ENCODE assay signal across 8 mouse cellular contexts in genomic region chr7:24612308-24612910, GRCm38 (mm10). TPM values are rescaled to one million over a fixed set of nuclear protein-coding genes. Genes with fewer than 3 reads are reported as not detected.
DNase-seq lines count a peak whose midpoint lies in the region; ATAC-seq lines count a peak whose summit lies in the region.
"Had no signal": no experiment of that assay in that cellular context is flagged by ENCODE, and none has a peak within 500 bp of the region (broad histone marks: within the 10 kb centered on the region; RNA-seq: fewer than 3 reads in every experiment).

No protein-coding gene starts in this region.

- peaks cover 34% of the 10 kb centered on the region for H3K36me3 ChIP-seq in megakaryocyte, embryonic 14.5 days (replicated peaks; ENCODE audit: low read length)
- H3K36me3 ChIP-seq in forebrain, embryonic 15.5 days, result no peaks in the 10 kb centered on the region
- H3K36me3 ChIP-seq in limb, embryonic 15.5 days, result peaks cover 7% of the 10 kb centered on the region; the same call in 1 of the 2 replicates
- H3K36me3 ChIP-seq in stomach, embryonic 15.5 days, result no peaks in the 10 kb centered on the region

- peaks cover 59% of the 10 kb centered on the region for H3K4me1 ChIP-seq in megakaryocyte, embryonic 14.5 days
- peaks cover 22% of the 10 kb centered on the region for H3K4me1 ChIP-seq in forebrain, embryonic 15.5 days
- H3K4me1 ChIP-seq in limb, embryonic 15.5 days, result peaks cover 26% of the 10 kb centered on the region
- peaks cover 18% of the 10 kb centered on the region for H3K4me1 ChIP-seq in stomach, embryonic 15.5 days

- H3K4me2 ChIP-seq in forebrain, embryonic 15.5 days (replicated peaks), result peak overlapping the region; percentile 24; the same call in 1 of the 2 replicates
- peak overlapping the region; percentile 28 for H3K4me2 ChIP-seq in limb, embryonic 15.5 days
- peak overlapping the region; percentile 47 for H3K4me2 ChIP-seq in stomach, embryonic 15.5 days

- no peak for DNase-seq in frontal cortex, postnatal 10 days (ENCODE audit: low spot score in 2 of 2)
- DNase-seq: lung, adult 18-20 months had no signal

- no peak overlapping the region for H3K9ac ChIP-seq in forebrain, embryonic 15.5 days (replicated peaks)
- no peak overlapping the region for H3K9ac ChIP-seq in limb, embryonic 15.5 days
- H3K9ac ChIP-seq in stomach, embryonic 15.5 days, result no peak overlapping the region

- 3% methylated on average over 27 of the region's 27 CpGs for WGBS in forebrain, embryonic 15.5 days
- 3% methylated on average over 27 of the region's 27 CpGs for WGBS in limb, embryonic 15.5 days
- 4% methylated on average over 27 of the region's 27 CpGs for WGBS in stomach, embryonic 15.5 days

- peak overlapping the region; percentile 28 for H3K4me3 ChIP-seq in megakaryocyte, embryonic 14.5 days (replicated peaks)
- H3K4me3 ChIP-seq in forebrain, embryonic 15.5 days, result no peak overlapping the region; the same call in 1 of the 2 replicates
- peak overlapping the region; percentile 25 for H3K4me3 ChIP-seq in limb, embryonic 15.5 days
- H3K4me3 ChIP-seq in stomach, embryonic 15.5 days (replicated peaks), result peak overlapping the region; percentile 24

- H3K27me3 ChIP-seq in megakaryocyte, embryonic 14.5 days (replicated peaks), result peaks cover 4% of the 10 kb centered on the region
- peaks cover 43% of the 10 kb centered on the region for H3K27me3 ChIP-seq in forebrain, embryonic 15.5 days
- H3K27me3 ChIP-seq in limb, embryonic 15.5 days, result peaks cover 45% of the 10 kb centered on the region
- peaks cover 21% of the 10 kb centered on the region; the same call in 1 of the 2 replicates for H3K27me3 ChIP-seq in stomach, embryonic 15.5 days (replicated peaks)

- no peak for ATAC-seq in megakaryocyte, adult 5-6 weeks (ENCODE audit: poor library complexity, severe bottlenecking)
- ATAC-seq in forebrain, embryonic 15.5 days (replicated peaks), result no peak
- no peak for ATAC-seq in limb, embryonic 15.5 days (ENCODE audit: insufficient number of reproducible peaks, low FRiP score, low TSS enrichment, low read depth)
- ATAC-seq in stomach, embryonic 15.5 days (ENCODE audit: insufficient read depth, low FRiP score, low read depth), result no peak
- no peak for ATAC-seq in erythroblast, adult 5-6 weeks (replicated peaks; ENCODE audit: low FRiP score, poor library complexity, severe bottlenecking)

- H3K9me3 ChIP-seq in megakaryocyte, embryonic 14.5 days, result no peaks in the 10 kb centered on the region
- H3K9me3 ChIP-seq in forebrain, embryonic 15.5 days, result no peaks in the 10 kb centered on the region
- no peaks in the 10 kb centered on the region for H3K9me3 ChIP-seq in limb, embryonic 15.5 days
- no peaks in the 10 kb centered on the region for H3K9me3 ChIP-seq in stomach, embryonic 15.5 days

- no peak overlapping the region for H3K27ac ChIP-seq in forebrain, embryonic 15.5 days (replicated peaks)
- H3K27ac ChIP-seq in limb, embryonic 15.5 days, result no peak overlapping the region
- no peak overlapping the region for H3K27ac ChIP-seq in stomach, embryonic 15.5 days

RNA-seq across cellular contexts. Expression of gene Phldb3, which starts 1.8 kb away (rescaled TPM):
- polyA plus RNA-seq in megakaryocyte, embryonic 14.5 days (2012; ENCODE audit: insufficient read depth, low replicate concordance), result 2.0 and 8.9 TPM in 2 replicates
- total RNA-seq in megakaryocyte, adult 5-6 weeks (2015), result 1.0 and 1.2 TPM in 2 replicates
- 3.7 and 4.0 TPM in 2 replicates for total RNA-seq in megakaryocyte, adult 5-6 weeks (2017)
- polyA plus RNA-seq in forebrain, embryonic 15.5 days (2015; fragmentation: Nextera tagmentation; extraction: Ambion mirVana), result not detected in 2 replicates
- 1.4 and 1.7 TPM in 2 replicates for polyA plus RNA-seq in limb, embryonic 15.5 days (2015; fragmentation: Nextera tagmentation; extraction: Ambion mirVana)
- polyA plus RNA-seq in stomach, embryonic 15.5 days (2015; fragmentation: Nextera tagmentation; extraction: Ambion mirVana), result 0.43 and 0.54 TPM in 2 replicates
- total RNA-seq in erythroblast, adult 5-6 weeks (2015; ENCODE audit: low replicate concordance), result 0.84 TPM in 1 of 2 replicates, not detected in the other
- total RNA-seq in erythroblast, adult 5-6 weeks (2017; ENCODE audit: low replicate concordance), result 0.85 and 3.2 TPM in 2 replicates

RNA-seq across cellular contexts. Expression of gene Lypd3, which starts 23.9 kb away (rescaled TPM):
- not detected in 2 replicates for polyA plus RNA-seq in megakaryocyte, embryonic 14.5 days (2012; ENCODE audit: insufficient read depth, low replicate concordance)
- not detected in 2 replicates for total RNA-seq in megakaryocyte, adult 5-6 weeks (2015)
- not detected in 2 replicates for total RNA-seq in megakaryocyte, adult 5-6 weeks (2017)
- polyA plus RNA-seq in forebrain, embryonic 15.5 days (2015; fragmentation: Nextera tagmentation; extraction: Ambion mirVana), result 0.18 and 0.23 TPM in 2 replicates
- polyA plus RNA-seq in limb, embryonic 15.5 days (2015; fragmentation: Nextera tagmentation; extraction: Ambion mirVana), result 125 and 128 TPM in 2 replicates
- 22.6 and 42.2 TPM in 2 replicates for polyA plus RNA-seq in stomach, embryonic 15.5 days (2015; fragmentation: Nextera tagmentation; extraction: Ambion mirVana)
- total RNA-seq in erythroblast, adult 5-6 weeks (2015; ENCODE audit: low replicate concordance), result not detected in 2 replicates
- not detected in 2 replicates for total RNA-seq in erythroblast, adult 5-6 weeks (2017; ENCODE audit: low replicate concordance)

RNA-seq across cellular contexts. Expression of gene Zfp575, which starts 25.0 kb away (rescaled TPM):
- 0.30 TPM in 1 of 2 replicates, not detected in the other for polyA plus RNA-seq in megakaryocyte, embryonic 14.5 days (2012; ENCODE audit: insufficient read depth, low replicate concordance)
- total RNA-seq in megakaryocyte, adult 5-6 weeks (2015), result 0.16 and 0.27 TPM in 2 replicates
- total RNA-seq in megakaryocyte, adult 5-6 weeks (2017), result 0.08 and 0.22 TPM in 2 replicates
- polyA plus RNA-seq in forebrain, embryonic 15.5 days (2015; fragmentation: Nextera tagmentation; extraction: Ambion mirVana), result 11.6 and 11.7 TPM in 2 replicates
- polyA plus RNA-seq in limb, embryonic 15.5 days (2015; fragmentation: Nextera tagmentation; extraction: Ambion mirVana), result 5.2 and 6.4 TPM in 2 replicates
- polyA plus RNA-seq in stomach, embryonic 15.5 days (2015; fragmentation: Nextera tagmentation; extraction: Ambion mirVana), result 4.3 and 5.0 TPM in 2 replicates
- not detected in 2 replicates for total RNA-seq in erythroblast, adult 5-6 weeks (2015; ENCODE audit: low replicate concordance)
- total RNA-seq in erythroblast, adult 5-6 weeks (2017; ENCODE audit: low replicate concordance), result not detected in 2 replicates

RNA-seq across cellular contexts. Expression of gene Ethe1, which starts 25.1 kb away (rescaled TPM):
- 14.5 and 17.5 TPM in 2 replicates for polyA plus RNA-seq in megakaryocyte, embryonic 14.5 days (2012; ENCODE audit: insufficient read depth, low replicate concordance)
- total RNA-seq in megakaryocyte, adult 5-6 weeks (2015), result 148 and 171 TPM in 2 replicates
- total RNA-seq in megakaryocyte, adult 5-6 weeks (2017), result 59.2 and 67.7 TPM in 2 replicates
- 17.4 and 18.9 TPM in 2 replicates for polyA plus RNA-seq in forebrain, embryonic 15.5 days (2015; fragmentation: Nextera tagmentation; extraction: Ambion mirVana)
- 28.0 and 28.7 TPM in 2 replicates for polyA plus RNA-seq in limb, embryonic 15.5 days (2015; fragmentation: Nextera tagmentation; extraction: Ambion mirVana)
- 31.1 and 37.1 TPM in 2 replicates for polyA plus RNA-seq in stomach, embryonic 15.5 days (2015; fragmentation: Nextera tagmentation; extraction: Ambion mirVana)
- 22.3 and 28.0 TPM in 2 replicates for total RNA-seq in erythroblast, adult 5-6 weeks (2015; ENCODE audit: low replicate concordance)
- total RNA-seq in erythroblast, adult 5-6 weeks (2017; ENCODE audit: low replicate concordance), result 9.5 and 10.7 TPM in 2 replicates

Comparison
In these comparisons a context has a peak if more than half of its experiments do, and no peak if none do; other contexts are left out.
1. RNA of gene Lypd3, which starts 23.9 kb away (polyA plus RNA-seq): 125 to 128 TPM in limb, embryonic 15.5 days and 22.6 to 42.2 TPM in stomach, embryonic 15.5 days; 0.18 to 0.23 TPM in forebrain, embryonic 15.5 days and not detected in megakaryocyte, embryonic 14.5 days; every median in the first group is over 10 times any median in the second.
2. Peak in every context shown above with its lines, with median percentiles within 50 percentile points of each other: H3K4me2 ChIP-seq.